Mouse (Mus musculus) c-Kit-positive CD71-negative TER-119-negative erythroid progenitor cells, embryonic 14.5 days (primary cell): Measurements from ENCODE around the gene Pacs1.
A peak's percentile ranks its signal among the peaks of the same experiment; 100 is the strongest.

Experiments used
- DNase-seq: peaks from one replicate; pipeline ENCODE4 v3.0.0-alpha.2; 2013; ENCODE audit warnings: low read depth

Gene Pacs1

DNA sequence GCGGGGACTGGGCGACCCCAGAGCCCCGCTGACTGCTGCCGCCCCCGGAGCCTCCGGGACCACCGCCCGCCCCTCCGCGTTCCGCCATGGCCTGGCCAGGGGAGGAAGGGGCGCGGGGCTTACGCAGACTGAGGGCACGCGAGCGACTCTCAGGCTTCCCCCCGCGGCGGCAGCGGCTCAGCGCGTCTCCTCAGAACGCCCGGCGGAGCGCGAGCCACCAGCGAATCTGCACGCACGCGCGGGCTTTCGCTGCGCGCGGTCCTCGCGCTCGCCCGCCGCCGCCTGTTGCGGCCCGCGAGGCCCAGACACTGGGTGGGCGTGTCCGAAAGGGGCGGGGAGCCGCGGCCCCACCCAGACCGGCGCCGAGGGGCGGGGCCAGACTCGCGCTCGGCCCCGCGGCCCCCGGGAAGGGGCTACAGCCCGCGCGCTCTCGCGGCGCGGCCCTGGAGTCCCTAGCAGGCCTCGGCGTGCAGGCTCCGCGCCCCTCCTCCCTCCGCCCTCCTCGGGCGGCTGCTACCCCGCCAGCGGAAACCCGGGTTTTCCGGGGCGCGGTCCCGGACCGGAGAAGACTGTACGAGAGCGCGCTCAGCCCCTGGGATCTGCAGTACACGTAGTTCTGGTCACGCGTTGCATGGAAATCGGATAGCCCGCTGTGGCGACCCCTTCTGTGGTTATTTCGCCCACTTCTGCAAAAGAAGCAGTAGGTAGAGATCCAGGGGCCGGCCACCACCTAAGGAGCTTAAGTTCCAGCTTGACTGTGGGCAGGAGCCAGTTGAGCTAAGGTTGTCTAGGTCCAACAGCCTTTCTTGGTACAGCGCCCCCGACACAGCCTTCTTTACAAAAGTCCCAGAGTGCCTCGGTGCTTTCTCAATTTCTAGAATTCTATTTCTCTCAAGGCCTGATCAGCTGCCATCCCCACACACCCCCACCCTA lies at the start of gene Pacs1:
Gene Pacs1, minus strand, starts transcription at position 319 of the 933 bp plus-strand sequence.
- peak; percentile 74 for DNase-seq

DNA sequence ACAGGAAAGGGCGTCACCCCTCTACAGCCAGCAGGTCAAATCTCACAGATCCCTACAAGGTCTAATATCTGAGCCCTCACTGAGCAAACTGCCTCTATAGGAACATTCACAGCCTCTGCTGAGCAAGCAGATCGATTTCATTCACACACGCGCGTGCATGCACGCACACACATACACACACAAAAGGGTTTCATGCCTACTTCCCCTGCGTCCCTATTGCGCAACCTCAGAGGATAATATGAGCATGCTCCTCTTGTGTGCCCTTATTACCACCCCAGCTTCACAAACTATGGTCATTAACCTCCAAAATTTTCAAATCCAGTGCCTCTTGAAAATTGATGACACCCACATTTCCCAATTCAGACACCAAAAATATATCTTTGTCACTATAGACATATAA lies 40.3 kb upstream of the Pacs1 start:
- DNase-seq, result no peak

- no peak for DNase-seq
These were observed 36.1 kb upstream of the Pacs1 start for GRCm38 (mm10) chr19:5309025-5309424.

GRCm38 (mm10) chr19:5306968-5307734 lies 34.2 kb upstream of the Pacs1 start:
- DNase-seq, result no peak

- no peak for DNase-seq
These were observed 33.4 kb upstream of the Pacs1 start for GRCm38 (mm10) chr19:5306279-5306678.

GRCm38 (mm10) chr19:5302455-5302854 lies 29.5 kb upstream of the Pacs1 start:
- peak; percentile 66 for DNase-seq

DNA sequence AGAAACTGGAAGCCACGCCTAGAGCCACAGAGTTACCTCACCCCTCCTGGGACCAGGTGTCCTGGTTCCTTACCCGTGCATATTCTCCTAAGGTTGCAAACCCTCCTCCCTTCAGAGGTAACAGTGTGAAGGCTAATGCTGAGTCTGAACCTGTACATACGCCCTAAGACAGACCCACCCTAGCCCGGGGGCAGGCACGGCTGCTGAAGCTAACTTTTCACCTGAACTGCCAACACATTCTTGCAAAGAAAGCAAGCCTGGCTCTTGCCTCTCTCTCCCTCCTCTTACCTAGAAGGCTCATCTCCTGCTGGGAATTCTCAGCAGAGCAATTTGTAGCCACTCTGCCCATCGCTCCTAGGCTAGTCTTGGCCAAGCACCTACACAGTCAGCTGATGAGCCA lies 27.7 kb upstream of the Pacs1 start:
- no peak for DNase-seq

DNA sequence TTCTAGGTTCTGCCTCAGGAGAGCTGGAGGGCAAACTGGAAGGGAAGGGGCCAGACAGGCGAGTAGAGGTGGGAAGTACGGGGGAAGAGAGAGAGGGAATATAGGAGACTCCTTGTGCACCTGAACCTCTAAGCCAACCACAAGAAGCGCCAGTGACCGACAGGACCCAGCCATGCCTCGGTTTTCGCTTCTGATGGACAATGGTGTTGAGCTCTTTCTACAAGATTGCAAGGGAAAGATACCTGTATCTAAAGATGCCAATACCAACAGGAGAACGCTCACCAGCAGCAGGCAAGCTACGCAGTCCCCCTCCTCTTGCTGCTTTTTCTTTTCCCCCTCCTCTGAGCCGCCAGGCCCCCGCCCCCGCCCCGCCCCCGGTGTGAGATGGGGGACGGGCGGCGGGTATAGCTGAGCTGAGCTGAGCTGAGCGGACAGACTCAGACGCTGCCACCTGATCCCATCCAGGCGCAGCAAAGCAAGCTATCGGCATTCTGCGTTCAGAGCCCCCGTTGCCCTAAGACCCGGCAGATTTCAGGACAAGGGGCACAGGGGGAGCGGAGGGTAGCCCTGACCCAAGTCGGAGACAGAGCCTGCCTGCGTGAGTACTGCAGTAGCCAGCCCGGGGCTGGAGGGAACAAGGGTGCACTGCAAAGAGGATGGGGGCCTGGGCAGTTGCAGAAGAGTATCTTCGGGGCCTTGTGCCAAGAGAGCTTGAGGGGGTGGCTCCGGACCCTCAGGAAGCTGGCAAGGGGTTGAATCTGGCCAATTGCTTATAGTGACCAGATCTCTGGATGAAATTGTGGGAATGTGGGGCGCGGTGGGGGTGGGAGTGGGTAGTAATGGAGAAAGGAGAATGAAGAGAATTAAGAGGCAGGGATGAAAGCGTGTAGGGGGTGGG lies 25.2 kb upstream of the Pacs1 start, which contains the start of gene Gal3st3:
Gene Gal3st3, plus strand, starts transcription at position 429 of the 898 bp plus-strand sequence.
- DNase-seq, result no peak

GRCm38 (mm10) chr19:5296630-5297029 lies 23.7 kb upstream of the Pacs1 start:
- no peak for DNase-seq

GRCm38 (mm10) chr19:5295736-5296075 lies 22.8 kb upstream of the Pacs1 start:
- no peak for DNase-seq

DNA sequence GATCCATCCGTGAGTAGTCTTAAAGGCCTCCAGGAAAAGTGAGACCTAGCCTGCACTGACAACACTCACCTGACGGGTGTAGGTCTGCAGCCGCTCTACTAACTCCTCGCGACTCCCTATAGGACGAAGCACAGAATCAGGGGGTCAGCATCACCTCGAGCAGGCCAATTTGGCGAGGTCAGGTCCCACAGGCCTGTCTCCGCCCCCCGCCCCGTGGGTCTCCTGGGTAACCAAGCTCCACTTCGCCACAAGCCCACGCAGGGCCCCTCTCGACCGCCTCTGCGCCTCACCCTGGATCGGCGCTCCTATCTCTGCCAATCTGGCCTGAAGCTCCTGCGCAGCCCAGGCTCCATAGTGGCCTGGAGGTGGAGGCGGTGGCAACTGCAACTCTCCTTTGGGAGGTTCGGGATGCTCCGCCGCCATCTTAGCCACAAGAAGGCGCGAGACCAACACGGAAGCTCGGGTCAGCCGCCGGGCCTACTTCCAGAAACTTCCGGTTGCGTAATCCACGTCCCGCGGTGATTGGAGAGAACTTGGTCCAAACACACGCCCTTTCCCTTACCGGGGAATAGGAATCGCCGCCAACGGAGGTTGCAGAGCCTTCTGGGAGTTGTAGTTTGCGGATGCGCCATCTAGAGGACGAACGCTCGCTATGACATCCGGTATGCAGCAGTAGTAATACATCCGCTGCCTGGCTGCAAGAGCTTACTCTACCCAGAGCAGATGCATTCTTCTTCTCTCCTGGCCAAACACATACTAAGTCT lies 22.2 kb upstream of the Pacs1 start, which contains the start of gene Sf3b2:
Gene Sf3b2, minus strand, starts transcription at position 484 of the 764 bp plus-strand sequence.
- peak; percentile 100 for DNase-seq

- no peak for DNase-seq
These were observed 5.5 kb upstream of the Pacs1 start for GRCm38 (mm10) chr19:5278381-5278780.

GRCm38 (mm10) chr19:5277140-5277539 lies 4.2 kb upstream of the Pacs1 start:
- no peak for DNase-seq

DNA sequence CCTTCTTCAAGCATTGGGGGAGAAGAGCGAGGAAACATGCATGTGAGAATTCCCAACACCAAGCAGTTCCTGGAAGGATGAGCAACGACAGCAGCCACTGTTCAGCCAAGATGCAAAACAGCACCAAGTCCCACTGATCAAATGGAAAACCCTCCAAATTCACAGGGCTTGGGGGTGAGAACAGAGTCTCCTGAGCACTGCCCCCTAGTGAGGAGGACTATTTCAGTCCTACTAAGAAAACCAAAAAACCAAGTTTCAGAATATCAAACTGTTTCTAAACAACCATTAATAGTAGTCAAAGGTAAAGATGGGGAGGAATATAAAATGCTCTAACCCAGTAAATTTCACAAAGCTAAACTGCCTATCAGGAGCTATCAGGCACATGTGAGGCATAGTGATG lies 3.6 kb upstream of the Pacs1 start:
- DNase-seq, result no peak

DNA sequence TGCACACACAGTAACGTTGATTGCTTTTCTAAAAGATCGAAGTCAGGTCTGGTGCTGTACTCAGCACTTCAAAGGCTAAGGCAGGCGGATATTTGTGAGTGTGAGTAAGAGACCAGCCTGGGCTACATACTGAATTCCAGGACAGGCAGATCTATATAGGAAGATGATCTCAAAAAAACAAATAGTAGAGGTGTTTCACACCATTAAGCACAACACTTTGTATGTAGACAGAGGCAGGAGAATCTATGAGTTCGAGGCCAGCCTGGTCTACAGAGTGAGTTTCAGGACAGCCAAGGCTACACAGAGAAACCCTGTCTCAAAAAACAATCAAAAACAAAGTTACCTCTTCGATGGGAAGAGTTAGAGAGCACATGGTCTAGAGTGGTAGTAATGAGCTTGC lies 2.8 kb upstream of the Pacs1 start:
- no peak for DNase-seq

GRCm38 (mm10) chr19:5274641-5275040 lies 1.7 kb upstream of the Pacs1 start:
- no peak for DNase-seq

- no peak for DNase-seq
These were observed 997 bp upstream of the Pacs1 start for GRCm38 (mm10) chr19:5273916-5274315.

DNA sequence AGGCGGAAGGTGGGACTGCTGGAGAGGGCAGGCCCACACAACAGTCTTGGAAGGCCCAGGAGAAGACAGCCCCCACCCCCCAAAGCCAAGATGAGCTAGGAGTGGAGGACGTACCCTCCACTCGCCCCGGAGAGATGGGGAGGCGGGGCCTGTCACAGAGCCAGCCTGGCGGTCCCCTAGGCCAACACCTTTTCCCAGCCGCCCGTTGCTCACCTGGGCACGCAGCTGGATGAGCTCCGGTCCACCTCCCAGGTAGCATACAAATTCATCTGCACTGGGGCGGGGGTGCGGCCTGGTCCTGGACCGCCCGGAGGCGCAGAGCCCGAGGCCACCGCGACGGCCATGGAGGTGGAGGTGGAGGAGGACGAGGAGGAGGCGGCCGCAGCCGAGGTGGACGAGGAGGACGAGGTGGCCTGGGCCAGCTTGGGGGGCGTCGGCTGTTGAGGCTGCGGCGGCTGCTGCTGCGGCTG lies 558 bp downstream of the Pacs1 start:
- no peak for DNase-seq

DNA sequence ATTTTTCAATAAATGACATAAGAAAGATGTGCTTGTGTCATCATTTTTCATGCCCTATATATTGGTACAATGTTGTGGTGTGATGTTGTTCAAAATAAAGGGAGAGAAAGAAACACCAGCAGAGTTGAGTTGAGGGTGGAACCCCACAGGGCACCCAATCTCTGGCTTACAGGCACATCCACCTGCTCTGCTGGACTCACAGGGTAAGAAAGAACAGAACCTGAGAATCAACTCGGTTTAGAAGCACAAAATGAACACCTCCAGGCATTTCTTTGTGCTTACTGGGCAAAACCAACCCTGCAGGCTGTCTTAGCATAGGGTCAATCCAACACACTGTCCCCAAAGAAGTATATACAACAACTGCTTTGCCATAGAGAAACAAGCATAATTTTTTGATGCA lies 1.5 kb downstream of the Pacs1 start:
- DNase-seq, result no peak

GRCm38 (mm10) chr19:5269392-5269791 lies 3.5 kb downstream of the Pacs1 start:
- DNase-seq, result no peak

DNA sequence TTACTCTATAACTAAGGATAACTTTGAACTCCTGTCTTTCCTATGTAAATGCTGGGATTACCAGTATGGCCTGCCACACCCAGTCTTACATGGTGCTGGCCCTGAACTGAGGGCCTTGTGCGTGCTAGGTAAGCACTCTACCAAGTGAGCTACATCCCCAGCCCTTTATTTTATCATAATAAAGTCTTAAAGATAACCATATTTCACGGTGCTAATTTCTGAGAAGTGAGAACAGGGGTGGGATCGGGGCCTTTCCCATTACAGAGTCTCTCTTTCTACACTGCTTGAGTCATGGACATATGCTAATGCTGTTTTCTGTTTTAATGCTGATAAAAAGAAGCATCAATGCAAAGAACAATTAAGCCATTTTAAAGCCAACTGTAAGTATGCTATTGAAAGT lies 4.0 kb downstream of the Pacs1 start:
- no peak for DNase-seq
